Mouse (Mus musculus) liver, embryonic 16.5 days (tissue): ENCODE results near the gene Olfr1245. TPM values are rescaled to one million over a fixed set of nuclear protein-coding genes. Genes with fewer than 3 reads are reported as not detected.
"Not testable (repeated sequence)": the region's sequence is repeated elsewhere in the genome, so short reads cannot be mapped to it uniquely, and the experiment has no call there.

Source experiments
- ATAC-seq: fragments of 200-750 bp; cut with Nextera tagmentation; 2 replicates; pipeline ENCODE4 v1.8.0; 2017; ENCODE audit warnings: low read depth, mild to moderate bottlenecking, moderate number of reproducible peaks, moderate library complexity
- H3K27ac ChIP-seq: fragments of 300-500 bp; sonication (generic); 2 replicates; pipeline ENCODE4 v1.5.1; 2014; ENCODE audit warnings: mild to moderate bottlenecking, low read length
- H3K27me3 ChIP-seq: fragments of 300-500 bp; sonication (generic); 2 replicates; pipeline ENCODE4 v1.6.1; 2014; ENCODE audit warnings: low read depth, low read length, mixed read lengths; ENCODE audit not compliant: control insufficient read depth, insufficient read depth
- H3K36me3 ChIP-seq: fragments of 300-500 bp; sonication (generic); 2 replicates; pipeline ENCODE4 v1.6.1; 2014; ENCODE audit warnings: mild to moderate bottlenecking; ENCODE audit not compliant: control insufficient read depth, insufficient read depth
- H3K4me1 ChIP-seq: fragments of 300-500 bp; sonication (generic); 2 replicates; pipeline ENCODE4 v1.6.1; 2014; ENCODE audit warnings: low read depth, low read length, mixed read lengths; ENCODE audit not compliant: control insufficient read depth
- H3K4me2 ChIP-seq: fragments of 300-500 bp; sonication (generic); 2 replicates; pipeline ENCODE4 v1.6.1; 2014; ENCODE audit warnings: low read depth, low read length, mixed read lengths
- H3K4me3 ChIP-seq: fragments of 300-500 bp; sonication (generic); 2 replicates; pipeline ENCODE4 v1.5.1; 2014; ENCODE audit warnings: low read depth, mild to moderate bottlenecking, low read length
- H3K9ac ChIP-seq: fragments of 300-500 bp; sonication (generic); 2 replicates; pipeline ENCODE4 v1.6.1; 2014; ENCODE audit warnings: low read depth, low read length
- H3K9me3 ChIP-seq: fragments of 300-500 bp; sonication (generic); replicated peaks from 2 replicates; pipeline ENCODE4 v1.6.1; 2016; ENCODE audit warnings: low read length; ENCODE audit not compliant: control insufficient read depth
- WGBS: fragments of 180-500 bp; shearing (Covaris S2); extraction: QIAGEN DNeasy Blood & Tissue Kit; methylation state at CpG from one replicate; pipeline ENCODE4 v1.1.7; 2014; ENCODE audit not compliant: insufficient replicate concordance; 5-methylcytosine and 5-hydroxymethylcytosine counted together
- polyA plus RNA-seq: library from polyadenylated mRNA; unstranded; fragments of >200 nt; fragmentation: Nextera tagmentation; extraction: Ambion mirVana; gene quantifications from 2 replicates; pipeline ENCODE4 v1.2.1, GENCODE M21; 2015

Olfr1245 gene
- not detected in 2 replicates for polyA plus RNA-seq

DNA sequence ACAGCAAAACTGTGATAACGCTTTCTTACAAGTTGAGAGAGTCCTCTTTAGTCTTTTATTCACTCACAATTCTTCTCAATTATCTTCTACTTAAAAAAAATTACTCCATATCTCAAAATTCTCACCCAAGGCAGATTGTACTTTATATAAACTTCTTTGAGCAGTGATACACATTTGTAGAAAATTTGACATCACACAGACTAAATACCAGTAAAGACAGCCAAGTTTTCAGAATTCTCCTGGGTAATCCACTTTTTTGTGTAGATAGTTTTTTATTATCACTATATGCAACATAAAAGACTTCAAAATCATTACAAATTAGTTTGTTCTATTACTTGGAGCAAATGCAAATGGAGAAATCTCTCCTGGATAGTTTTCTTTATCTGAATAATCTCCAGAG lies at the start of gene Olfr1245:
Gene Olfr1245, minus strand, starts transcription at position 101 of the 400 bp plus-strand sequence.
- Histone ChIP-seq H3K27ac (no peak within 1 kb of the TSS), H3K9ac (no peak within 1 kb of the TSS), H3K36me3 (no peaks in the 10 kb centered on the region), H3K27me3 (no peaks in the 10 kb centered on the region), H3K4me3 (no peak within 1 kb of the TSS), H3K4me2 (no peak within 1 kb of the TSS), H3K4me1 (no peaks in the 10 kb centered on the region), H3K9me3 (no peaks in the 10 kb centered on the region)
- no peak for ATAC-seq
- WGBS = 52% methylated on average over 1 of the region's 1 CpGs

DNA sequence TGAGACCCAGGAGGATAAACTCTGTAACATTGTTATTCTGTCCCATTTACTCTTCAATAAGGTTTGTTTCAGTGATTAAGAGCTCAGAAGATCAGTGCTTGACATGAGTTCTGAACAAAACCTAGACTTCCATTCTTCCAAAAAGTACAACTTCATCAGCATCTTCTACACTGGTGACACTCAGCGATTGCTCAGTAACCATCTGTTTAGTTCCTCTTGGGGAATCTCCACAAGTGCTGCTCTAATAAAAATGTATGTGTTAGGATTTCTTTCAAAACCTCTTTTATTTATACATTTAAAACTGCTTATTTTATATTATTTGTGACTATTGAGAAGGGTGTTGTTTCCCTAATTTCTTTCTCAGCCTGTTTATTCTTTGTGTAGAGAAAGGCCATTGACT lies 39.9 kb upstream of the Olfr1245 start, which contains the start of gene Olfr1248:
Gene Olfr1248, minus strand, starts transcription at position 101 of the 400 bp plus-strand sequence.
- H3K4me3 ChIP-seq, H3K27me3 ChIP-seq, ATAC-seq, H3K9ac ChIP-seq, H3K36me3 ChIP-seq, H3K4me2 ChIP-seq, H3K4me1 ChIP-seq, H3K9me3 ChIP-seq, H3K27ac ChIP-seq: not testable (repeated sequence)
- 79% methylated on average over 1 of the region's 1 CpGs for WGBS

DNA sequence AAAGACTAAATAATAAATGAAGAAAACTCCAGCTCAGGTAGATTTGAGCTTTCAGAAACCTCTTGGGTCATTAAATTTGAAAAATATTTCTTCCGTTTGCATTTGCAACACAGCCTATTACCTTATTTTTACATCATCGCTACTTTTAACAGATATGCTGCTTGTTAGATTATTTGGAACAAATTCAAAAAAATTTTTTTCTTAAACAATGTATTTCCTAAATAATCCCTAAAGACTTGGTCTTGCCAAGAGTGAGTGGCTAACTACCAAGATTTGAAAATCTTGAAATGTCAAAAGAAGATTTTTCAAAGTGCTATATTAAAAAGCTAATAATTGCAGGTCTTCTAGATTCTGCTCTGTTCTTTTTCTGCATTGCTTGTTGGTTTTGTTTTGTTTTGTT lies 35.8 kb upstream of the Olfr1245 start, which contains the start of gene Olfr1247:
Gene Olfr1247, minus strand, starts transcription at position 101 of the 400 bp plus-strand sequence.
- H3K9me3 ChIP-seq = no peaks in the 10 kb centered on the region
- no peak within 1 kb of the TSS for H3K4me2 ChIP-seq
- H3K4me3 ChIP-seq = no peak within 1 kb of the TSS
- H3K4me1 ChIP-seq = no peaks in the 10 kb centered on the region
- H3K9ac ChIP-seq = no peak within 1 kb of the TSS
- no peak for ATAC-seq
- no peak within 1 kb of the TSS for H3K27ac ChIP-seq
- no peaks in the 10 kb centered on the region for H3K27me3 ChIP-seq
- WGBS = 75% methylated on average over 2 of the region's 2 CpGs
- no peaks in the 10 kb centered on the region for H3K36me3 ChIP-seq

DNA sequence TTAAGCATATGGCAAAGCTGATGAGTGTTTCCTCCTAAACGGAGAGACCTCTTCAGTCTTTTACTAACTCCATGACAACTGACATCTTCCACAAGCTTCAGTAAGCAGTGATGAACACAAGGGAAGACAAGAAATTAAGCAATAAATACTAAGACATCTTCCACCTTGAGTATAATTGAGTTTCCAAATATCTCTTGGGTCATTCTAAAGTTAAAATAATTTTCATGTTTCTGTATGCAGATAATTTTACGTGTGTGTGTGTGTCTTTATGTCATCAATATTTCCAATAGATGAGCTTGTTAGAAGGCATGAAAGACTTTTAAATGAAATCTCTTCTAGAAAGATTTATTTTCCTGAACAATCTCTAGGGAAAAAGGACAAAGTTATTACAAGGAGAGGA lies 14.8 kb upstream of the Olfr1245 start, which contains the start of gene Olfr1246:
Gene Olfr1246, minus strand, starts transcription at position 101 of the 400 bp plus-strand sequence.
- Histone ChIP-seq H3K9me3 (no peaks in the 10 kb centered on the region), H3K4me2 (no peak within 1 kb of the TSS), H3K4me1 (no peaks in the 10 kb centered on the region), H3K27me3 (no peaks in the 10 kb centered on the region), H3K4me3 (no peak within 1 kb of the TSS), H3K27ac (no peak within 1 kb of the TSS), H3K36me3 (no peaks in the 10 kb centered on the region), H3K9ac (no peak within 1 kb of the TSS)
- 40% methylated on average over 2 of the region's 2 CpGs for WGBS
- no peak for ATAC-seq

DNA sequence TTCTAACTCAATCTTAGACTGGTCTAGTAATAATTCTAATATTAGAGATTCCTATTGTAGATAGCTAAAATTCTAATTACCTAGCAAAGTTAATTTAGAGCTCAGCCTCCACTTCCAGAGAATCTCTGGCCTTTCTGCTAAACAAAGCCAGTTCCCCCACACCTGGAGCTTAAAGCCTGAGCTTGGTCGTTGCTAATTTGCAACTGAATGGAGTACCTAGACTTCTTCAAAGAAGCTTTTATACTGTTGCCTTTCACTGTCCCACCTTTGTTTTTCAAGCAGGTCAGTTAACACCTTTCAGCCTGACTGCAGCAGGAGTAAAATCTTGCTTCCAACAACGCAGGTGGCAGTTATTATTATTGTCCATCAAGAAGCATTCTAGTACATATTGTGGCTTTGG lies 15.5 kb downstream of the Olfr1245 start:
- H3K9me3 ChIP-seq, H3K27me3 ChIP-seq, H3K4me1 ChIP-seq, H3K4me2 ChIP-seq, H3K9ac ChIP-seq, ATAC-seq, H3K4me3 ChIP-seq, H3K27ac ChIP-seq, H3K36me3 ChIP-seq: not testable (repeated sequence)
- whole genome bisulfite sequencing = 34% methylated on average over 2 of the region's 2 CpGs

DNA sequence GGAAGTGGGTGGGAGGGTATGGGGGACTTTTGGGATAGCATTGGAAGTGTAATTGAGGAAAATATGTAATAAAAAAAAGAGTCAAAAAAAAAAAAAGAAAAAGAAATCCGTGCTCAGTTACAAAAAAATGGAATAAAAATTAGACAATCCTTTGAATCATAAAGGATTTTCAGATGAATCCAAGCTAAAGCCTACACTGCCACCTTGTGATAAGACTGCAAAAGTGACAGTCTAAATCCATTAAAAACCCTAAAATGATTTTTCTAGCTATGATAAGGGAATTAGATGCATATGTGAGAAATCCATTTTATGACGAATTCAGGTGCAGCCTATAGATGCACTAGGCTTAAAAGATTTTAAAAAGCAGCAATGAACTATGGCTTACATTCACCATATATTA lies 33.7 kb downstream of the Olfr1245 start:
- no peaks in the 10 kb centered on the region for H3K36me3 ChIP-seq
- no peak overlapping the region for H3K27ac ChIP-seq
- H3K4me2 ChIP-seq = no peak overlapping the region
- no peaks in the 10 kb centered on the region for H3K9me3 ChIP-seq
- no peak for ATAC-seq
- WGBS = 39% methylated on average over 2 of the region's 2 CpGs
- no peak overlapping the region for H3K4me3 ChIP-seq
- H3K4me1 ChIP-seq = no peaks in the 10 kb centered on the region
- no peaks in the 10 kb centered on the region for H3K27me3 ChIP-seq
- no peak overlapping the region for H3K9ac ChIP-seq

DNA sequence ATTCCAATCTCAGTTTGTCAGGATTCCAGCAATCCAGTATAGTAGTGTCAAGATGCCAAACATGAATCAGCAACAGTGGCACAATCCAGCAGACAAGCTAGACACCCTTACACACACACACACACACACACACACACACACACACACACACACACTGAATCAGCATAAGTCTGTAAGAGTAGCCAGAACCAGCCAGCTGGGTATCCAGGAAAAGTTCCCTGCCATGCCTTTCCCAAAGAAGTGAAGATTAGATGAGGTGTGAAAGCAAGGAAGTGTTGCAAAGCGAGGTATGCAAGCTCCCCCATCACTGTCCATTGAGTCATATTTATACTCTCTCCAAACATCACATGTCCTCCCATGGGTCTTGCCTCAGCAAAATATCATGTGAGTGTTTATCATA lies 38.3 kb downstream of the Olfr1245 start:
- Histone ChIP-seq H3K9me3 (no peaks in the 10 kb centered on the region), H3K27me3 (no peaks in the 10 kb centered on the region), H3K9ac (no peak overlapping the region), H3K4me2 (no peak overlapping the region), H3K36me3 (no peaks in the 10 kb centered on the region), H3K4me3 (no peak overlapping the region), H3K4me1 (no peaks in the 10 kb centered on the region), H3K27ac (no peak overlapping the region)
- no peak for ATAC-seq
- 38% methylated on average over 1 of the region's 1 CpGs for WGBS

DNA sequence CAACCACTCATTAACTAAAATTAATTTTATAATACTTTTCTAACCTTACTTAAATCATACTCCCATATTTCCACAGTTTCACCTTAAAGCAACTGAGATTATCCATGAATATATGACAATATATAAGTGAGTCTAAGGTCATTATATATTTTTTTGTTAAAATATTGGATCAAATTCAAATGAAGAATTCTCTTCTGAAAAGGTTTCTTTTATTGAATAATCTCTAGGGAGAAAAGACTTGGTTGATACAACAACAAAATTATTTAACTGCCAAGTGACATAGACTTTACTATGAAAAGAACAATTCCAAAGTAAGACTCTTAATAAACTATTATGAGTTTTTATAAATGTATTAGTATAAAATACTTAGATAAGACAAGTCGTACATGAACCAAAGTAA lies 46.9 kb downstream of the Olfr1245 start, which contains the start of gene Olfr1243:
Gene Olfr1243, minus strand, starts transcription at position 101 of the 400 bp plus-strand sequence.
- Histone ChIP-seq H3K4me2 (no peak within 1 kb of the TSS), H3K27ac (no peak within 1 kb of the TSS), H3K36me3 (no peaks in the 10 kb centered on the region), H3K27me3 (no peaks in the 10 kb centered on the region), H3K4me3 (no peak within 1 kb of the TSS), H3K9ac (no peak within 1 kb of the TSS), H3K9me3 (no peaks in the 10 kb centered on the region), H3K4me1 (no peaks in the 10 kb centered on the region)
- no peak for ATAC-seq
- WGBS = 63% methylated on average over 1 of the region's 1 CpGs
